Mouse (Mus musculus): ENCODE data around the gene Adam23. TPM values are rescaled to one million over a fixed set of nuclear protein-coding genes. Genes with fewer than 3 reads are reported as not detected.

Adam23 gene
- polyA plus RNA-seq, 2 experiments from 2014 or later: 0.95 TPM; not detected in 1

GRCm38 (mm10) chr1:63484646-63485045 lies 39.0 kb downstream of the Adam23 start:
- ATAC-seq: no peak

GRCm38 (mm10) chr1:63486646-63487045 lies 41.0 kb downstream of the Adam23 start:
- no peak for ATAC-seq

GRCm38 (mm10) chr1:63491001-63491400 lies 45.3 kb downstream of the Adam23 start:
- no peak for ATAC-seq

GRCm38 (mm10) chr1:63493325-63493724 lies 47.6 kb downstream of the Adam23 start:
- no peak for ATAC-seq

- ATAC-seq: no peak
Measured at GRCm38 (mm10) chr1:63507386-63507785, 61.7 kb downstream of the Adam23 start.

- no peak for ATAC-seq
Measured at GRCm38 (mm10) chr1:63508801-63509200, 63.1 kb downstream of the Adam23 start.

GRCm38 (mm10) chr1:63511416-63511815 lies 65.7 kb downstream of the Adam23 start:
- ATAC-seq: no peak

GRCm38 (mm10) chr1:63517800-63518199 lies 72.1 kb downstream of the Adam23 start:
- no peak for ATAC-seq

- ATAC-seq: no peak
Measured at GRCm38 (mm10) chr1:63518814-63519213, 73.1 kb downstream of the Adam23 start.

GRCm38 (mm10) chr1:63529901-63530300 lies 84.2 kb downstream of the Adam23 start:
- ATAC-seq: no peak

GRCm38 (mm10) chr1:63534271-63534827 lies 88.7 kb downstream of the Adam23 start:
- ATAC-seq: no peak

- no peak for ATAC-seq
Measured at GRCm38 (mm10) chr1:63539884-63540613, 94.4 kb downstream of the Adam23 start.

- no peak for ATAC-seq
Measured at GRCm38 (mm10) chr1:63544122-63544521, 98.4 kb downstream of the Adam23 start.

- no peak for ATAC-seq
Measured at GRCm38 (mm10) chr1:63553039-63553438, 107.3 kb downstream of the Adam23 start.

- ATAC-seq: no peak
Measured at GRCm38 (mm10) chr1:63561772-63562520, 116.3 kb downstream of the Adam23 start.

- no peak for ATAC-seq
Measured at GRCm38 (mm10) chr1:63563928-63564327, 118.2 kb downstream of the Adam23 start.

GRCm38 (mm10) chr1:63566501-63566900 lies 120.8 kb downstream of the Adam23 start:
- no peak for ATAC-seq

- ATAC-seq: no peak
Measured at GRCm38 (mm10) chr1:63567031-63567430, 121.3 kb downstream of the Adam23 start.

- ATAC-seq: no peak
Measured at GRCm38 (mm10) chr1:63572229-63572628, 126.5 kb downstream of the Adam23 start.

- no peak for ATAC-seq
Measured at GRCm38 (mm10) chr1:63573432-63573831, 127.7 kb downstream of the Adam23 start.

GRCm38 (mm10) chr1:63573864-63574611 lies 128.3 kb downstream of the Adam23 start:
- ATAC-seq: no peak

- ATAC-seq: no peak
Measured at GRCm38 (mm10) chr1:63576803-63577202, 131.1 kb downstream of the Adam23 start.

- ATAC-seq: no peak
Measured at GRCm38 (mm10) chr1:63579153-63579552, 133.5 kb downstream of the Adam23 start.

All from CD4-positive, CD25-positive, alpha-beta regulatory T cell, adult 4 months (primary cell).